In genomic region chr9:54830624-54831023, GRCm38 (mm10) we compare ENCODE assay signal across 9 mouse cellular contexts. TPM values are rescaled to one million over a fixed set of nuclear protein-coding genes. Genes with fewer than 3 reads are reported as not detected.
A peak's percentile ranks its signal among the peaks of the same experiment; 100 is the strongest.
DNase-seq lines count a peak whose midpoint lies in the region; ATAC-seq and TF ChIP-seq lines count a peak whose summit lies in the region.
"Had no signal": no experiment of that assay in that cellular context is flagged by ENCODE, and none has a peak within 500 bp of the region (broad histone marks: within the 10 kb centered on the region; RNA-seq: fewer than 3 reads in every experiment).

No protein-coding gene starts in this region.

- no peaks in the 10 kb centered on the region for H3K36me3 ChIP-seq in forebrain, postnatal 0 days (ENCODE audit: insufficient read depth)
- no peaks in the 10 kb centered on the region for H3K36me3 ChIP-seq in forebrain, embryonic 16.5 days (ENCODE audit: control insufficient read depth, insufficient read depth)
- H3K36me3 ChIP-seq: hindbrain, embryonic 15.5 days had no signal

- TF ChIP-seq CTCF in forebrain, postnatal 0 days (IDR thresholded peaks at IDR 0.05; ENCODE audit: low read depth), result peak; percentile 83

- H3K9me3 ChIP-seq in forebrain, postnatal 0 days (ENCODE audit: low read length), result no peaks in the 10 kb centered on the region
- no peaks in the 10 kb centered on the region for H3K9me3 ChIP-seq in forebrain, embryonic 16.5 days (ENCODE audit: control insufficient read depth, low read length)
- H3K9me3 ChIP-seq: hindbrain, embryonic 15.5 days had no signal

- H3K27me3 ChIP-seq in forebrain, postnatal 0 days (ENCODE audit: insufficient read depth, low read length), result no peaks in the 10 kb centered on the region
- H3K27me3 ChIP-seq in forebrain, embryonic 16.5 days (replicated peaks; ENCODE audit: control insufficient read depth, insufficient read depth, low read length), result no peaks in the 10 kb centered on the region
- H3K27me3 ChIP-seq: hindbrain, embryonic 15.5 days had no signal

- no peak overlapping the region for H3K4me2 ChIP-seq in forebrain, postnatal 0 days (ENCODE audit: low read depth)
- H3K4me2 ChIP-seq in forebrain, embryonic 16.5 days (ENCODE audit: low read length), result no peak overlapping the region
- H3K4me2 ChIP-seq: hindbrain, embryonic 15.5 days had no signal

- H3K4me3 ChIP-seq in forebrain, postnatal 0 days (ENCODE audit: low read depth, low read length), result no peak overlapping the region
- H3K4me3 ChIP-seq in forebrain, embryonic 16.5 days (replicated peaks; ENCODE audit: low read length), result no peak overlapping the region
- H3K4me3 ChIP-seq: hindbrain, embryonic 15.5 days had no signal

- no peaks in the 10 kb centered on the region for H3K4me1 ChIP-seq in forebrain, postnatal 0 days (ENCODE audit: insufficient read depth)
- H3K4me1 ChIP-seq in forebrain, embryonic 16.5 days (replicated peaks; ENCODE audit: control insufficient read depth, insufficient read depth, low read length), result no peaks in the 10 kb centered on the region
- H3K4me1 ChIP-seq: hindbrain, embryonic 15.5 days had no signal

- peak; percentile 69 for ATAC-seq in forebrain, postnatal 0 days
- ATAC-seq in forebrain, embryonic 16.5 days, result no peak

- no peak overlapping the region for H3K27ac ChIP-seq in forebrain, postnatal 0 days (ENCODE audit: low read depth, low read length)
- no peak overlapping the region for H3K27ac ChIP-seq in forebrain, embryonic 16.5 days (ENCODE audit: low read length)
- H3K27ac ChIP-seq: hindbrain, embryonic 15.5 days had no signal

- no peak overlapping the region for H3K9ac ChIP-seq in forebrain, postnatal 0 days
- no peak overlapping the region for H3K9ac ChIP-seq in forebrain, embryonic 16.5 days (replicated peaks; ENCODE audit: low read depth, low read length)
- H3K9ac ChIP-seq: hindbrain, embryonic 15.5 days had no signal

- WGBS in forebrain, postnatal 0 days, result 48% methylated on average over 3 of the region's 3 CpGs
- WGBS in forebrain, embryonic 16.5 days, result 48% methylated on average over 3 of the region's 3 CpGs

- peak; percentile 72 for DNase-seq in forebrain, postnatal 0 days
- DNase-seq in urinary bladder, postnatal 14 days (ENCODE audit: low spot score), result peak; percentile 56
- no peak for DNase-seq in urinary bladder, postnatal 10 days (ENCODE audit: low spot score)
- peak; percentile 25 to 65 for DNase-seq in cerebellum, postnatal 25 days
- DNase-seq in kidney, postnatal 25 days, result peak; percentile 60 to 65
- peak; percentile 55 for DNase-seq in lung, postnatal 10 days
- DNase-seq in thymus, postnatal 25 days, result peak; percentile 38

RNA-seq across cellular contexts. Expression of gene Ireb2, which starts 33.0 kb away (rescaled TPM):
- 47.7 and 54.7 TPM in 2 replicates for total RNA-seq in forebrain, postnatal 0 days (2014; rRNA removed)
- polyA plus RNA-seq in forebrain, postnatal 0 days (2015; fragmentation: Nextera tagmentation; extraction: Ambion mirVana), result 12.0 and 18.5 TPM in 2 replicates
- 53.5 and 60.9 TPM in 2 replicates for polyA plus RNA-seq in forebrain, embryonic 16.5 days (2015; fragmentation: Nextera tagmentation; extraction: Ambion mirVana)
